Mouse (Mus musculus) heart, adult 9 months (tissue): ENCODE measurements at regions not wholly inside any gene's neighbourhood (a gene's known extent, or its start where the extent isn't known, plus 50 kb on each side); places are given as distances from the start of the nearest gene placed in this dataset.
"Not testable (repeated sequence)": the region's sequence is repeated elsewhere in the genome, so short reads cannot be mapped to it uniquely, and the experiment has no call there.

ENCODE experiments used
- DNase-seq, 2 experiments: peaks; one replicate each; pipeline ENCODE4 v3.0.0; 2022; ENCODE audit warnings: low spot score in 2 of 2

GRCm38 (mm10) chr17:7538402-7539087, 153.3 kb upstream of the Unc93a2 start:
- DNase-seq, result peak in 1 of 2 experiments; percentile 16

GRCm38 (mm10) chr17:7537618-7538266, 152.5 kb upstream of the Unc93a2 start:
- no peak for DNase-seq

GRCm38 (mm10) chr17:7537210-7537609, 151.9 kb upstream of the Unc93a2 start:
- no peak for DNase-seq

- DNase-seq, result no peak
Observed at GRCm38 (mm10) chr17:7534386-7535059, 149.3 kb upstream of the Unc93a2 start.

- no peak for DNase-seq
Observed at GRCm38 (mm10) chr17:7533552-7533951, 148.3 kb upstream of the Unc93a2 start.

- peak in 1 of 2 experiments; percentile 29 for DNase-seq
Observed at GRCm38 (mm10) chr17:7532618-7533017, 147.4 kb upstream of the Unc93a2 start.

- no peak for DNase-seq
Observed at GRCm38 (mm10) chr17:7529304-7529703, 144.0 kb upstream of the Unc93a2 start.

GRCm38 (mm10) chr17:7527681-7528080, 142.4 kb upstream of the Unc93a2 start:
- no peak for DNase-seq

GRCm38 (mm10) chr17:7524497-7524896, 139.2 kb upstream of the Unc93a2 start:
- not testable (repeated sequence) for DNase-seq

GRCm38 (mm10) chr17:7521127-7521526, 135.9 kb upstream of the Unc93a2 start:
- no peak for DNase-seq
